Mouse (Mus musculus) ES-E14 (cell line): ENCODE measurements around the gene Get4. TPM values are rescaled to one million over a fixed set of nuclear protein-coding genes. Genes with fewer than 3 reads are reported as not detected.

Source experiments
- DNase-seq: peaks from one replicate; pipeline ENCODE4 v3.0.0-alpha.2; 2013; ENCODE audit warnings: low read depth, low spot score
- H3K27ac ChIP-seq: 2 replicates; pipeline ENCODE4 v1.5.1; 2012; ENCODE audit warnings: low read depth, mild to moderate bottlenecking, low read length, moderate library complexity, mixed read lengths; ENCODE audit not compliant: poor library complexity, insufficient read depth, severe bottlenecking
- H3K36me3 ChIP-seq: 2 replicates; pipeline ENCODE4 v1.6.1; 2012; ENCODE audit warnings: mild to moderate bottlenecking, low read length, moderate library complexity, mixed read lengths; ENCODE audit not compliant: control insufficient read depth, poor library complexity, insufficient read depth, severe bottlenecking
- H3K4me1 ChIP-seq, 2 experiments: fragments of 150-350 bp in 1 of 2; sonication (generic) in 1 of 2; 2 replicates each; pipeline ENCODE4 v1.6.1; 2012; ENCODE audit warnings: low read length in 2 of 2, mild to moderate bottlenecking in 1 of 2, mixed read lengths in 1 of 2; ENCODE audit not compliant: control insufficient read depth in 2 of 2, insufficient read depth in 2 of 2, poor library complexity in 1 of 2
- H3K4me3 ChIP-seq, 2 experiments: fragments of 150-350 bp in 1 of 2; sonication (generic) in 1 of 2; 2 replicates each; pipeline ENCODE4 v1.5.1; 2012; ENCODE audit warnings: low read length in 2 of 2, low read depth in 1 of 2, mild to moderate bottlenecking in 1 of 2, mixed read lengths in 1 of 2; ENCODE audit not compliant: insufficient read depth in 1 of 2, poor library complexity in 1 of 2, severe bottlenecking in 1 of 2
- H3K9ac ChIP-seq: 2 replicates; pipeline ENCODE4 v1.6.1; 2012; ENCODE audit warnings: low read depth, mild to moderate bottlenecking, low read length, mixed read lengths; ENCODE audit not compliant: poor library complexity, insufficient read depth, severe bottlenecking
- H3K9me3 ChIP-seq: fragments of 150-350 bp; sonication (generic); 2 replicates; pipeline ENCODE4 v1.6.1; 2012; ENCODE audit warnings: low read depth, mild to moderate bottlenecking, low read length; ENCODE audit not compliant: control insufficient read depth, insufficient read depth
- CHD2 ChIP-seq: IDR thresholded peaks from 2 replicates; pipeline ENCODE4 v1.6.1; 2014; ENCODE audit warnings: mild to moderate bottlenecking, low read depth, low read length, inconsistent platforms
- HCFC1 ChIP-seq: IDR thresholded peaks from 2 replicates; pipeline ENCODE4 v1.6.1; 2012; ENCODE audit warnings: low read length, inconsistent platforms, borderline replicate concordance; ENCODE audit not compliant: insufficient read depth
- MAFK ChIP-seq: IDR thresholded peaks from 2 replicates; pipeline ENCODE4 v1.6.1; 2014; ENCODE audit warnings: mild to moderate bottlenecking, low read depth, low read length, inconsistent platforms; ENCODE audit not compliant: insufficient read depth
- ZC3H11A ChIP-seq: IDR thresholded peaks from 2 replicates; pipeline ENCODE4 v1.6.1; 2012; ENCODE audit warnings: low read depth, mild to moderate bottlenecking, inconsistent platforms, low read length, borderline replicate concordance
- ZNF384 ChIP-seq: IDR thresholded peaks from 2 replicates; pipeline ENCODE4 v1.6.1; 2012; ENCODE audit warnings: low read depth, low read length, inconsistent platforms
- in situ Hi-C, 2 experiments: fragments of 600-800 bp; cut with MboI; formaldehyde crosslinking; loops; one replicate each; pipeline ENCODE4 v1.15.1; 2025; ENCODE audit warnings: low sequenced_read_pairs in 2 of 2, inconsistent platforms in 1 of 2; ENCODE audit not compliant: unreplicated experiment in 2 of 2
- total RNA-seq: library from RNA; depleted of rRNA; stranded (reverse); fragments of 300-350 nt; gene quantifications from 2 replicates; pipeline ENCODE4 v1.2.3, GENCODE M21; 2012; rRNA removed

Gene Get4
- total RNA-seq, 1 experiment: 140 TPM

- DNase-seq: no peak
- no peak for TF ChIP-seq HCFC1
- no peak for TF ChIP-seq ZC3H11A
- no peak for TF ChIP-seq CHD2
- no peak for TF ChIP-seq MAFK
- no peak for TF ChIP-seq ZNF384
- in situ Hi-C loops: no loop called here
Observed at GRCm38 (mm10) chr5:139314941-139315642, 63.0 kb downstream of the Get4 start.

GRCm38 (mm10) chr5:139316982-139317675, 65.0 kb downstream of the Get4 start:
- H3K4me3 ChIP-seq: peak overlapping the region in 1 of 2 experiments; percentile 55; a peak in 1 of 4 replicates
- no peaks in the 10 kb centered on the region for H3K9me3 ChIP-seq
- TF ChIP-seq CHD2: no peak
- TF ChIP-seq HCFC1: no peak
- no peak for TF ChIP-seq MAFK
- TF ChIP-seq ZC3H11A: no peak
- no peak for TF ChIP-seq ZNF384
- no peak overlapping the region for H3K27ac ChIP-seq
- no peaks in the 10 kb centered on the region for H3K36me3 ChIP-seq
- in situ Hi-C loops: no loop called here
- H3K9ac ChIP-seq: no peak overlapping the region
- DNase-seq: no peak
- peaks cover 0 to 20% of the 10 kb centered on the region in 2 experiments; a peak in 2 of 4 replicates for H3K4me1 ChIP-seq

More at GRCm38 (mm10) chr5:139314941-139315642, 63.0 kb downstream of the Get4 start:
- peaks cover 0 to 15% of the 10 kb centered on the region in 2 experiments; a peak in 2 of 4 replicates for H3K4me1 ChIP-seq
- H3K36me3 ChIP-seq: no peaks in the 10 kb centered on the region; the same call in 1 of the 2 replicates
- H3K4me3 ChIP-seq: no peak overlapping the region
- no peaks in the 10 kb centered on the region for H3K9me3 ChIP-seq
- H3K9ac ChIP-seq: no peak overlapping the region
- H3K27ac ChIP-seq: no peak overlapping the region

- H3K27ac ChIP-seq: no peak overlapping the region; the same call in 1 of the 2 replicates
- H3K4me3 ChIP-seq: peak overlapping the region in 1 of 2 experiments; percentile 55; a peak in 3 of 4 replicates
- H3K9ac ChIP-seq: peak overlapping the region; percentile 35; the same call in 1 of the 2 replicates
- DNase-seq: peak; percentile 13
- in situ Hi-C loops: no loop called here
- no peaks in the 10 kb centered on the region for H3K36me3 ChIP-seq
- no peaks in the 10 kb centered on the region for H3K9me3 ChIP-seq
- peaks cover 0 to 20% of the 10 kb centered on the region in 2 experiments; a peak in 2 of 4 replicates for H3K4me1 ChIP-seq
- TF ChIP-seq ZNF384: no peak
- peak; percentile 72; the same call in 1 of the 2 replicates for TF ChIP-seq CHD2
Observed at GRCm38 (mm10) chr5:139317751-139318504, 65.8 kb downstream of the Get4 start.

Other genes starting within 250 kb of the Get4 start
- 0.74 and 3.8 TPM in 2 replicates for gene Prkar1b, start 102.3 kb upstream of the Get4 start, total RNA-seq
- 22.5 and 22.8 TPM in 2 replicates for gene Dnaaf5, start 102.1 kb upstream of the Get4 start, total RNA-seq
- 183 and 289 TPM in 2 replicates for gene Sun1, start 51.7 kb upstream of the Get4 start, total RNA-seq
- gene Adap1, start 73.3 kb downstream of the Get4 start, total RNA-seq: 65.0 and 72.4 TPM in 2 replicates
- 19.1 and 26.6 TPM in 2 replicates for gene Cox19, start 99.1 kb downstream of the Get4 start, total RNA-seq
- not detected in 2 replicates for gene Cyp2w1, start 100.3 kb downstream of the Get4 start, total RNA-seq
- 1.1 and 1.3 TPM in 2 replicates for gene Gpr146, start 125.4 kb downstream of the Get4 start, total RNA-seq
- gene C130050O18Rik, start 153.0 kb downstream of the Get4 start, total RNA-seq: 0.49 and 1.0 TPM in 2 replicates
- 0.27 and 1.0 TPM in 2 replicates for gene Gper1, start 170.8 kb downstream of the Get4 start, total RNA-seq
- gene 3110082I17Rik, start 208.2 kb downstream of the Get4 start, total RNA-seq: 29.5 and 32.6 TPM in 2 replicates
- gene Zfand2a, start 232.2 kb downstream of the Get4 start, total RNA-seq: 9.6 and 17.4 TPM in 2 replicates